Mouse (Mus musculus) embryonic facial prominence, embryonic 14.5 days (tissue): ENCODE results near the gene Slc22a3. TPM values are rescaled to one million over a fixed set of nuclear protein-coding genes. Genes with fewer than 3 reads are reported as not detected.

Experiments used
- ATAC-seq: fragments of 200-750 bp; cut with Nextera tagmentation; 2 replicates; pipeline ENCODE4 v1.8.0; 2017; ENCODE audit warnings: low read depth, moderate number of reproducible peaks, moderate TSS enrichment
- DNase-seq: peaks from one replicate; pipeline ENCODE4 v3.0.0-alpha.2; 2015; ENCODE audit warnings: low spot score
- H3K27ac ChIP-seq: fragments of 300-500 bp; sonication (generic); replicated peaks from 2 replicates; pipeline ENCODE4 v1.5.1; 2014; ENCODE audit warnings: low read depth, mild to moderate bottlenecking, low read length, moderate library complexity
- H3K27me3 ChIP-seq: fragments of 300-500 bp; sonication (generic); replicated peaks from 2 replicates; pipeline ENCODE4 v1.6.1; 2014; ENCODE audit warnings: low read length; ENCODE audit not compliant: control insufficient read depth, insufficient read depth
- H3K36me3 ChIP-seq: fragments of 300-500 bp; sonication (generic); 2 replicates; pipeline ENCODE4 v1.6.1; 2014; ENCODE audit warnings: low read length, mixed read lengths; ENCODE audit not compliant: control insufficient read depth, insufficient read depth
- H3K4me1 ChIP-seq: fragments of 300-500 bp; sonication (generic); 2 replicates; pipeline ENCODE4 v1.6.1; 2014; ENCODE audit warnings: antibody characterized with exemption, low read length; ENCODE audit not compliant: control insufficient read depth, insufficient read depth
- H3K4me2 ChIP-seq: fragments of 300-500 bp; sonication (generic); 2 replicates; pipeline ENCODE4 v1.6.1; 2014; ENCODE audit warnings: low read depth, mild to moderate bottlenecking, low read length, moderate library complexity, mixed read lengths
- H3K4me3 ChIP-seq: fragments of 300-500 bp; sonication (generic); 2 replicates; pipeline ENCODE4 v1.5.1; 2014; ENCODE audit warnings: low read depth, mild to moderate bottlenecking, low read length
- H3K9ac ChIP-seq: fragments of 300-500 bp; sonication (generic); 2 replicates; pipeline ENCODE4 v1.6.1; 2014; ENCODE audit warnings: low read depth, mild to moderate bottlenecking, low read length, moderate library complexity, mixed read lengths
- H3K9me3 ChIP-seq: fragments of 300-500 bp; sonication (generic); 2 replicates; pipeline ENCODE4 v1.6.1; 2016; ENCODE audit warnings: low read length; ENCODE audit not compliant: control insufficient read depth
- WGBS: fragments of 180-500 bp; shearing (Covaris S2); extraction: QIAGEN DNeasy Blood & Tissue Kit; methylation state at CpG from one replicate; pipeline ENCODE4 v1.1.7; 2014; 5-methylcytosine and 5-hydroxymethylcytosine counted together
- polyA plus RNA-seq: library from polyadenylated mRNA; unstranded; fragments of >200 nt; fragmentation: Nextera tagmentation; extraction: Ambion mirVana; gene quantifications from 2 replicates; pipeline ENCODE4 v1.2.1, GENCODE M21; 2014

The Slc22a3 gene
- polyA plus RNA-seq, 1 experiment from 2014 or later = 0.84 TPM

DNA sequence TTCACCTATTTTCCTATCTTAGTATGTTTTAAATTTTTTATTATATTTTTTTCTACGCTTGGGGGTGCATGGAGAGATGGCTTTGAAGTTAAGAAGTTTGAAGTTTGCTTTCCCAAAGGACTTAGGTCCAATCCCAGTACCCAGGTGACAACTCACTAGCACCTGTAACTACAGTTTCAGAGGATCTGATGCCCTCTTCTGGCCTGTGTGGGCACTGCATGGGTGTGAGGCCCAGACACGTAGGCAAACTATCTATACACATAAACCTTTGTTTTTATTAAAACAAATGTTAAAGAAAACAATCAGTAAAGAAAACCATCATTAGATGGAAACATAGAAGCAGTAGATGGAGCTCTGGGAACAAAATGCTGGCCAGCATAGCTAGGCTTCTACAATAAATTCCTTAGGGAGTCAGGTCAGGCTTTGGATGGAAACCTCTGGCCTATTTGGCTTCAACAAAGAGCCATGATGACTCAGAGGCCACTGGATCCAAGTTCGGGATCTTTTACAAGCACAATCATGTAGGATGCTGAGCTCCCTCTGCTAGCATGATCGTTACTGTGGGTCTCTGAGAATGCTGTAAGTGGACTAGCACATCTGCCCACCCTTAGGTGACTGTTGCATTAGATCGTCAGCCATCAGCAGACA lies 52.2 kb downstream of the Slc22a3 start:
- Histone ChIP-seq H3K4me3 (no peak overlapping the region), H3K4me1 (no peaks in the 10 kb centered on the region), H3K27me3 (no peaks in the 10 kb centered on the region), H3K27ac (no peak overlapping the region), H3K9me3 (no peaks in the 10 kb centered on the region), H3K9ac (no peak overlapping the region), H3K4me2 (no peak overlapping the region), H3K36me3 (no peaks in the 10 kb centered on the region)
- ATAC-seq (no peak), DNase-seq (no peak)
- 83% methylated on average over 5 of the region's 5 CpGs for WGBS

DNA sequence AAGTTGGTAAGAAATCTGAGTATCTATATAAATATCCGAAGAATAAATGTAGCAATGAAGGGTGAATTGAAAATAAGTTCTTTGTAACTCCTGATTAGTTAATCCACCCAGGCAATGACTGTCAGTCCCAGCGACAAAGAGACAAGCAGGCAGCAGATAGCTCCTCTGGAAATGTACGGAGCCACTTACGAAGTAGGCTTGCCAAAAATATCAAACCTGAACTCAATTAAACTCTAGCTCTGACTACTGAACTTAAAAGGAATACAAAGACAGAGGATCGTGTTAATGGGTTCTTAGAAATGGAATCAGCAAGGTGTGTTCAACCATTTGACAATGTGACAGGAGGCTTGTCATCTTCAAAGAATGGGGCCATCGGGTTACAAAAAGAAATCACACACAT lies 53.8 kb downstream of the Slc22a3 start:
- Histone ChIP-seq H3K36me3 (no peaks in the 10 kb centered on the region), H3K27me3 (no peaks in the 10 kb centered on the region), H3K9ac (no peak overlapping the region), H3K4me2 (no peak overlapping the region), H3K27ac (no peak overlapping the region), H3K9me3 (no peaks in the 10 kb centered on the region), H3K4me3 (no peak overlapping the region), H3K4me1 (no peaks in the 10 kb centered on the region)
- ATAC-seq (no peak), DNase-seq (no peak)
- 71% methylated on average over 6 of the region's 6 CpGs for WGBS

DNA sequence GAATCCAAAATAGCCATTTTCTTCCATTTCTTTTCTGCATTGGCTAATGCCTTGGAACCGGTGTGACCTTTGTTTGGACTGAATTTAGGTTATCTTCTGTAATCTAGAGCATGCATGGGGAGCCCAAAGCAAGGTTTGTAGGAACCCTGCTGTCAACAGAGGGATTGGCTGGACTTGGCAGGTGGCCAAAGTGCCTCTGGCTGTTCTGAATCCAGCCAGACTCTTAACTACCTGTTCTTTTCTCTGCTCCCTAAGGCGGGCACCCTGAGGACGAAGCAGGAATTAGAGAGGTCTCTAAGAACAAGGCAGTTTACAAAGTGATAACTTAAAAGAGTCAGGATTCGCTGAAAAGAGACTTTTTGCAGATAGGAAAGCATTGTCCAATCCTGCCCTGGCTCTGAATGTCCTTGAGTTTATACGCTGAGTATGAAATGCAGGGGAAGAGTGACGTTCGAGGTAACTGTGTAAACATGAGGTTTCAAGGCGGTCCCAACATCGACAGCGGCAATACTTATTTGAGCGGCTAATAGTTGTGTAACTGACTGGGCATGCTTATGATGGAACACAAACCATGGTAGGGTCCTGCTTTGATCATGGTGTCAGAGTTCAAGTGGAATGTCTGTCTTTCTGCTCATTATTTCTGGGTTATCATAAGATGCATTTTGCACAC lies 54.5 kb downstream of the Slc22a3 start:
- no peak for ATAC-seq
- H3K4me3 ChIP-seq = no peak overlapping the region
- H3K27me3 ChIP-seq = no peaks in the 10 kb centered on the region
- DNase-seq = peak; percentile 27
- no peak overlapping the region for H3K9ac ChIP-seq
- 65% methylated on average over 11 of the region's 11 CpGs for WGBS
- H3K27ac ChIP-seq = no peak overlapping the region
- no peak overlapping the region for H3K4me2 ChIP-seq
- H3K36me3 ChIP-seq = no peaks in the 10 kb centered on the region
- no peaks in the 10 kb centered on the region for H3K9me3 ChIP-seq
- H3K4me1 ChIP-seq = no peaks in the 10 kb centered on the region

DNA sequence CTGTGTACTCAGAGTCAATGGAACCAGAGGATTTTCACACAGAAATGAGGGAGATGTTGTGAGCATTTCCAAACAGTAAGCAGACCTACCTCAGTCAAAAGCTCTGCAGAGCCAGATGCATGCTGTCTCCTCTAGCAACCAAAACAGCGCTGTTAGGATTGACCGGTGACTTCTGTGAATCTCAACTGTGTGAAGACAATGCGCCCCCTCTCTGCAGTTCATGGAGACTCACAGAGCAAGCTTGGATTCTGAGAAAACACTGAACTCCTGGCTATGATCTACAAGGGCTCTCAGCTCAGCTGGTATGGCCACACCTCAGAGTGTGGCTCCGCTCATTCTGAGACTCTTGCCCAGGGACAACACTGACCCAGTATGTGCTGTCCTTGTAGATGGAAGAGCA lies 56.3 kb downstream of the Slc22a3 start:
- DNase-seq (peak; percentile 32), ATAC-seq (no peak)
- no peaks in the 10 kb centered on the region for H3K9me3 ChIP-seq
- H3K4me3 ChIP-seq = no peak overlapping the region
- WGBS = 58% methylated on average over 4 of the region's 4 CpGs
- H3K36me3 ChIP-seq = no peaks in the 10 kb centered on the region
- H3K9ac ChIP-seq = no peak overlapping the region
- no peak overlapping the region for H3K27ac ChIP-seq
- no peak overlapping the region for H3K4me2 ChIP-seq
- no peaks in the 10 kb centered on the region for H3K4me1 ChIP-seq
- H3K27me3 ChIP-seq = no peaks in the 10 kb centered on the region

DNA sequence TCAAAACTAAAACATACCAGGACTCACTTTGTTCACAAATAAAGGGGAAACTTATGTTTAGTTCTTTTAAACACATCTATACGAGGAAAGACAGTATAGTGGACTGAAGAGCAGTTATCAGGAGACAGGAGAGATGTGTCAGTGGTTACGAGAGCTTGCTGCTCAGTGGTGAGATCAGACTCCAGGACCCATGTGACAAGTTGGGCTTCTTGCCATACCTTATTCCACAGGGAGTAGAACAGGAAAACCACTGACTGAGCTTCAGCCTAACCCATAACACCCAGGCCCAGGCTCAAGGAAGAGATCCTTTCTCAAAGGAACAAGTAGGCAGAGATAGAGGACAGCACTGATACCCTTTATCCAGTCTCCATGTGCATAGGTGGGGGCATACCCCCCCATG lies 62.9 kb downstream of the Slc22a3 start:
- Histone ChIP-seq H3K36me3 (no peaks in the 10 kb centered on the region), H3K9ac (no peak overlapping the region), H3K27ac (no peak overlapping the region), H3K4me1 (no peaks in the 10 kb centered on the region), H3K27me3 (no peaks in the 10 kb centered on the region), H3K4me3 (no peak overlapping the region), H3K9me3 (no peaks in the 10 kb centered on the region), H3K4me2 (no peak overlapping the region)
- WGBS = 62% methylated on average over 2 of the region's 2 CpGs
- peak; percentile 41 for DNase-seq
- ATAC-seq = peak; percentile 44; the same call in 1 of the 2 replicates

DNA sequence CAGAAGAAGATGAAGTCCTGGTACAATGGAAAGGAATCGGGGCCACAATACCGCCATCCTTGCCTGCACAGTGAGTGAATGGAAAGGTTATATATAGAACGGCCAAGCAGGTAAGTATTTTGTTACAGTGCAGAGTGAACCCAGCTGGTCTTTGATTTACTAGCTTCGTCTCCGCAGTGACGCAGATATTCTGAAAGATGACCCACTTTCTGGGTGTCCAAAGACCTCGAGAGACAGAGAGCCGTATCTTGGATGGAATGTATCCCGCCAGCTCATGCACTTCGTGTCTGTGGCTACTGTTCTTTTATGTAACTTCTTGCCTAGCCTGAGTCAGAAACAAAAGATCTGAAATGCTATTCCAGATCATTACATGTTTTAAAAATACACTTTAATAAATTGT lies 69.7 kb downstream of the Slc22a3 start:
- Histone ChIP-seq H3K9ac (no peak overlapping the region), H3K4me3 (no peak overlapping the region), H3K27me3 (no peaks in the 10 kb centered on the region), H3K36me3 (no peaks in the 10 kb centered on the region), H3K4me1 (no peaks in the 10 kb centered on the region), H3K27ac (no peak overlapping the region), H3K9me3 (no peaks in the 10 kb centered on the region), H3K4me2 (no peak overlapping the region)
- DNase-seq = no peak
- WGBS = 65% methylated on average over 10 of the region's 10 CpGs
- ATAC-seq = no peak

DNA sequence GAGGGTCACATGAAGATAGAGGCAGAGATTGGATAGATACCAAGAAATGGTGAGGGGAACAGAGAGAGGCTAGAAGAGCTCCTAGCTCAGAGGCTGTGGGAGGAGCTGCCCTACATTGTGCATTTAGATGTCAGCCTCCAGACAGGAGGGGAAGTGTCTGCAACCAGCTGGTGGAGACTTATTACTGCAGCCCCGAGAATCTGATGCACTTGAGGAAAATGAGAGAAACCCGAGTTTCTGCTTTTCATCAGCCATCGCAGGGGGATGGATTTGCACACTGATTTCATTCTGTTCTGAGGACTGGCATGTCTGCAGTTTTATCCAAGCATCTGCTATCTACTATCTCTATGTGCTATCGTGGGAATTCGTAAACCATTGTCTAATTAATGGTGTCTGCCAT lies 75.8 kb downstream of the Slc22a3 start:
- DNase-seq (peak; percentile 48), ATAC-seq (peak; percentile 50; the same call in 1 of the 2 replicates)
- Histone ChIP-seq H3K36me3 (no peaks in the 10 kb centered on the region), H3K9me3 (no peaks in the 10 kb centered on the region), H3K4me1 (peaks cover 3% of the 10 kb centered on the region; the same call in 1 of the 2 replicates), H3K4me2 (no peak overlapping the region), H3K4me3 (no peak overlapping the region), H3K27me3 (no peaks in the 10 kb centered on the region), H3K27ac (no peak overlapping the region), H3K9ac (no peak overlapping the region)
- WGBS = 38% methylated on average over 5 of the region's 5 CpGs

DNA sequence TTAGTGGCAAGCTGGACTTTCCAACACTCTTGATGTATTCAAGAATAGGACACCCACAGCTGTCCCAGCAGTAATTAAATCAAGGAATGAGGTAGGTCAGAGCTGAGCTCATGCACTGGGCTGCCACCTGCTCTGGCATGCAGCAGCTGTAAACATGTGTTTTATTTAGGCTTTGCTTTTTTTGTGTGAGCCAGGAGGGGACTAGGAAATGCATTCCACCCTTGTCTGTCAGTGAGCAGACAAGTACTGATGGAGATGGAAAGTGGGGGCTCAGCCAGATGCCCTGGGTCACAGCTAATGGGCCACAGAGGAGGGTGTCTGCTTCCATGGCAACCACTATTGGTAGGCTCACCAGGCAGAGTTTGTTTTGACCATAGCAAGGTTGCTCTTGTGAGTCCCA lies 79.1 kb downstream of the Slc22a3 start:
- no peak overlapping the region for H3K9ac ChIP-seq
- ATAC-seq = peak; percentile 87; the same call in 1 of the 2 replicates
- no peaks in the 10 kb centered on the region for H3K9me3 ChIP-seq
- no peaks in the 10 kb centered on the region for H3K36me3 ChIP-seq
- DNase-seq = peak; percentile 88
- no peak overlapping the region for H3K4me3 ChIP-seq
- H3K27ac ChIP-seq = no peak overlapping the region
- H3K27me3 ChIP-seq = no peaks in the 10 kb centered on the region
- H3K4me1 ChIP-seq = peaks cover 3% of the 10 kb centered on the region; the same call in 1 of the 2 replicates
- H3K4me2 ChIP-seq = no peak overlapping the region; the same call in 1 of the 2 replicates

DNA sequence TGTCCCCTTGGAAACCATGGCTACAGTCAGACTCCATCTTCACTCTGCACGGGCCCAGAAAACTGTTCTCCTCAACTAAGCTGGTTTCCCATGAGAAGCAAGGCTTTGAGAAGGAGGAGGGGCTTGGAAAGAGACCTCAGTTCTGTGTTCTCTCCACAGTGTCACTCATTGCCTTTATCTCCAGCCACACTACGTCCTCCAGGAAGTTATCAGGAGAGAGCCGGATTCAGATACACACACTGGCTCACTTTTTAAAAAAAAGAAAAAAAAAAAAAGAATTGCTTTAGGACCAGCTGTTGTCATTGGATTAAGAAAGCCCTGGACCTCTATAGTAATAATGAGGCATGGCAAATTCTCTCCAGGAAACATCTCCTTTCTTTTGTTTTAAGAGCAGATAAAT lies 80.3 kb downstream of the Slc22a3 start:
- Histone ChIP-seq H3K4me2 (no peak overlapping the region), H3K27me3 (no peaks in the 10 kb centered on the region), H3K4me1 (peaks cover 3% of the 10 kb centered on the region; the same call in 1 of the 2 replicates), H3K9me3 (no peaks in the 10 kb centered on the region), H3K27ac (no peak overlapping the region), H3K4me3 (no peak overlapping the region), H3K36me3 (no peaks in the 10 kb centered on the region), H3K9ac (no peak overlapping the region)
- ATAC-seq = no peak
- WGBS = 57% methylated on average over 3 of the region's 3 CpGs
- DNase-seq = no peak
